Mouse (Mus musculus): Measurements from ENCODE around the gene E130208F15Rik. TPM values are rescaled to one million over a fixed set of nuclear protein-coding genes. Genes with fewer than 3 reads are reported as not detected.
A peak's percentile ranks its signal among the peaks of the same experiment; 100 is the strongest.

Gene E130208F15Rik
- polyA plus RNA-seq, 1 experiment from 2014 or later: not detected

GRCm38 (mm10) chr7:30358378-30359186 lies 37.0 kb downstream of the E130208F15Rik start:
- no peak for DNase-seq
- H3K4me2 ChIP-seq (ENCODE audit: low read depth, low read length): peak overlapping the region; percentile 65
- H3K4me1 ChIP-seq (ENCODE audit: insufficient read depth): peaks cover 12% of the 10 kb centered on the region
- peak overlapping the region; percentile 35; the same call in 1 of the 2 replicates for H3K9ac ChIP-seq (replicated peaks)
- H3K27ac ChIP-seq (ENCODE audit: low read depth): peak overlapping the region; percentile 95
- H3K4me3 ChIP-seq (ENCODE audit: low read depth, low read length): peak overlapping the region; percentile 27
- no peaks in the 10 kb centered on the region for H3K9me3 ChIP-seq (ENCODE audit: low read length)
- no peaks in the 10 kb centered on the region for H3K36me3 ChIP-seq (replicated peaks; ENCODE audit: insufficient read depth, low read length)
- no peak for TF ChIP-seq EP300 (IDR thresholded peaks at IDR 0.05; ENCODE audit: low read depth)
- TF ChIP-seq CTCF (IDR thresholded peaks at IDR 0.05; ENCODE audit: low read depth): no peak
- no peaks in the 10 kb centered on the region for H3K27me3 ChIP-seq (ENCODE audit: insufficient read depth, low read length)
- WGBS (ENCODE audit: insufficient replicate concordance): 50% methylated on average over 7 of the region's 7 CpGs
- ATAC-seq: peak; percentile 67

GRCm38 (mm10) chr7:30359276-30359865 lies 37.8 kb downstream of the E130208F15Rik start:
- ATAC-seq (peak; percentile 38), DNase-seq (peak; percentile 56)
- Histone ChIP-seq H3K4me2 (ENCODE audit: low read depth, low read length) (peak overlapping the region; percentile 65), H3K36me3 (replicated peaks; ENCODE audit: insufficient read depth, low read length) (no peaks in the 10 kb centered on the region), H3K27me3 (ENCODE audit: insufficient read depth, low read length) (no peaks in the 10 kb centered on the region), H3K9ac (replicated peaks) (peak overlapping the region; percentile 35), H3K9me3 (ENCODE audit: low read length) (no peaks in the 10 kb centered on the region), H3K27ac (ENCODE audit: low read depth) (peak overlapping the region; percentile 95), H3K4me1 (ENCODE audit: insufficient read depth) (peaks cover 8% of the 10 kb centered on the region), H3K4me3 (ENCODE audit: low read depth, low read length) (peak overlapping the region; percentile 27)
- TF ChIP-seq EP300 (IDR thresholded peaks at IDR 0.05; ENCODE audit: low read depth) (no peak), CTCF (IDR thresholded peaks at IDR 0.05; ENCODE audit: low read depth) (0 out of 2 replicates have a peak, but pooled peaks have one; percentile 11)
- 61% methylated on average over 29 of the region's 31 CpGs for WGBS (ENCODE audit: insufficient replicate concordance)

- H3K27ac ChIP-seq (ENCODE audit: low read depth): peak overlapping the region; percentile 95
- DNase-seq: no peak
- H3K9ac ChIP-seq (replicated peaks): peak overlapping the region; percentile 35
- no peak for ATAC-seq
- no peaks in the 10 kb centered on the region for H3K9me3 ChIP-seq (ENCODE audit: low read length)
- WGBS (ENCODE audit: insufficient replicate concordance): 78% methylated on average over 17 of the region's 17 CpGs
- no peaks in the 10 kb centered on the region for H3K36me3 ChIP-seq (replicated peaks; ENCODE audit: insufficient read depth, low read length)
- H3K4me2 ChIP-seq (ENCODE audit: low read depth, low read length): peak overlapping the region; percentile 65
- no peaks in the 10 kb centered on the region for H3K27me3 ChIP-seq (ENCODE audit: insufficient read depth, low read length)
- peaks cover 4% of the 10 kb centered on the region; the same call in 1 of the 2 replicates for H3K4me1 ChIP-seq (ENCODE audit: insufficient read depth)
- H3K4me3 ChIP-seq (ENCODE audit: low read depth, low read length): peak overlapping the region; percentile 27
- TF ChIP-seq EP300 (IDR thresholded peaks at IDR 0.05; ENCODE audit: low read depth): no peak
Measured at GRCm38 (mm10) chr7:30360028-30360427, 38.5 kb downstream of the E130208F15Rik start.

GRCm38 (mm10) chr7:30362652-30363343 lies 41.3 kb downstream of the E130208F15Rik start, which contains the start of gene Lrfn3:
Gene Lrfn3, minus strand, starts transcription at chr7:30362772.
- Histone ChIP-seq H3K27me3 (ENCODE audit: insufficient read depth, low read length) (no peaks in the 10 kb centered on the region), H3K4me2 (ENCODE audit: low read depth, low read length) (peak within 1 kb of the TSS; percentile 65), H3K27ac (ENCODE audit: low read depth) (peak within 1 kb of the TSS; percentile 67), H3K9me3 (ENCODE audit: low read length) (no peaks in the 10 kb centered on the region), H3K4me3 (ENCODE audit: low read depth, low read length) (peak within 1 kb of the TSS; percentile 46), H3K4me1 (ENCODE audit: insufficient read depth) (peaks cover 4% of the 10 kb centered on the region; the same call in 1 of the 2 replicates), H3K36me3 (replicated peaks; ENCODE audit: insufficient read depth, low read length) (no peaks in the 10 kb centered on the region), H3K9ac (replicated peaks) (peak within 1 kb of the TSS; percentile 59)
- ATAC-seq (no peak), DNase-seq (peak; percentile 58)
- no peak for TF ChIP-seq EP300 (IDR thresholded peaks at IDR 0.05; ENCODE audit: low read depth)
- no peak for TF ChIP-seq CTCF (IDR thresholded peaks at IDR 0.05; ENCODE audit: low read depth)
- 4% methylated on average over 33 of the region's 55 CpGs for WGBS (ENCODE audit: insufficient replicate concordance)

- Histone ChIP-seq H3K9ac (replicated peaks) (no peak overlapping the region), H3K36me3 (replicated peaks; ENCODE audit: insufficient read depth, low read length) (no peaks in the 10 kb centered on the region), H3K4me2 (ENCODE audit: low read depth, low read length) (peak overlapping the region; percentile 65), H3K27ac (ENCODE audit: low read depth) (no peak overlapping the region), H3K4me1 (ENCODE audit: insufficient read depth) (peaks cover 4% of the 10 kb centered on the region; the same call in 1 of the 2 replicates), H3K27me3 (ENCODE audit: insufficient read depth, low read length) (no peaks in the 10 kb centered on the region), H3K9me3 (ENCODE audit: low read length) (no peaks in the 10 kb centered on the region), H3K4me3 (ENCODE audit: low read depth, low read length) (peak overlapping the region; percentile 46; the same call in 1 of the 2 replicates)
- no peak for TF ChIP-seq EP300 (IDR thresholded peaks at IDR 0.05; ENCODE audit: low read depth)
- no peak for TF ChIP-seq CTCF (IDR thresholded peaks at IDR 0.05; ENCODE audit: low read depth)
- 66% methylated on average over 6 of the region's 6 CpGs for WGBS (ENCODE audit: insufficient replicate concordance)
- ATAC-seq: no peak
- no peak for DNase-seq
Measured at GRCm38 (mm10) chr7:30363344-30363738, 41.8 kb downstream of the E130208F15Rik start.

- Histone ChIP-seq H3K27ac (ENCODE audit: low read depth) (no peak overlapping the region), H3K4me1 (ENCODE audit: insufficient read depth) (no peaks in the 10 kb centered on the region), H3K4me2 (ENCODE audit: low read depth, low read length) (no peak overlapping the region), H3K4me3 (ENCODE audit: low read depth, low read length) (no peak overlapping the region), H3K9me3 (ENCODE audit: low read length) (no peaks in the 10 kb centered on the region), H3K27me3 (ENCODE audit: insufficient read depth, low read length) (no peaks in the 10 kb centered on the region), H3K36me3 (replicated peaks; ENCODE audit: insufficient read depth, low read length) (no peaks in the 10 kb centered on the region), H3K9ac (replicated peaks) (no peak overlapping the region)
- WGBS (ENCODE audit: insufficient replicate concordance): 47% methylated on average over 2 of the region's 2 CpGs
- TF ChIP-seq CTCF (IDR thresholded peaks at IDR 0.05; ENCODE audit: low read depth) (no peak), EP300 (IDR thresholded peaks at IDR 0.05; ENCODE audit: low read depth) (no peak)
- DNase-seq (no peak), ATAC-seq (no peak)
Measured at GRCm38 (mm10) chr7:30367466-30367865, 45.9 kb downstream of the E130208F15Rik start.

Other genes with a start within 250 kb of the E130208F15Rik start
- gene Zfp82, start 248.8 kb upstream of the E130208F15Rik start, polyA plus RNA-seq (2015; fragmentation: Nextera tagmentation; extraction: Ambion mirVana): 0.54 and 0.68 TPM in 2 replicates
- not detected in 2 replicates for gene Gm26920, start 231.3 kb upstream of the E130208F15Rik start, polyA plus RNA-seq (2015; fragmentation: Nextera tagmentation; extraction: Ambion mirVana)
- gene Zfp566, start 231.2 kb upstream of the E130208F15Rik start, polyA plus RNA-seq (2015; fragmentation: Nextera tagmentation; extraction: Ambion mirVana): 1.2 and 1.7 TPM in 2 replicates
- 10.1 and 10.7 TPM in 2 replicates for gene Zfp260, start 227.0 kb upstream of the E130208F15Rik start, polyA plus RNA-seq (2015; fragmentation: Nextera tagmentation; extraction: Ambion mirVana)
- 0.54 and 0.75 TPM in 2 replicates for gene Zfp382, start 199.8 kb upstream of the E130208F15Rik start, polyA plus RNA-seq (2015; fragmentation: Nextera tagmentation; extraction: Ambion mirVana)
- gene Zfp146, start 152.0 kb upstream of the E130208F15Rik start, polyA plus RNA-seq (2015; fragmentation: Nextera tagmentation; extraction: Ambion mirVana): 2.1 and 3.1 TPM in 2 replicates
- 7.0 and 15.1 TPM in 2 replicates for gene Cox7a1, start 137.6 kb upstream of the E130208F15Rik start, polyA plus RNA-seq (2015; fragmentation: Nextera tagmentation; extraction: Ambion mirVana)
- 30.2 and 30.6 TPM in 2 replicates for gene Capns1, start 122.9 kb upstream of the E130208F15Rik start, polyA plus RNA-seq (2015; fragmentation: Nextera tagmentation; extraction: Ambion mirVana)
- gene Polr2i, start 89.8 kb upstream of the E130208F15Rik start, polyA plus RNA-seq (2015; fragmentation: Nextera tagmentation; extraction: Ambion mirVana): 42.9 and 43.3 TPM in 2 replicates
- gene Tbcb, start 89.5 kb upstream of the E130208F15Rik start, polyA plus RNA-seq (2015; fragmentation: Nextera tagmentation; extraction: Ambion mirVana): 41.8 and 42.1 TPM in 2 replicates
- gene Ovol3, start 86.0 kb upstream of the E130208F15Rik start, polyA plus RNA-seq (2015; fragmentation: Nextera tagmentation; extraction: Ambion mirVana): not detected in 2 replicates
- gene Thap8, start 41.6 kb upstream of the E130208F15Rik start, polyA plus RNA-seq (2015; fragmentation: Nextera tagmentation; extraction: Ambion mirVana): 0.08 and 0.15 TPM in 2 replicates
- 3.1 and 3.4 TPM in 2 replicates for gene Wdr62, start 41.3 kb upstream of the E130208F15Rik start, polyA plus RNA-seq (2015; fragmentation: Nextera tagmentation; extraction: Ambion mirVana)
- 0.34 and 0.59 TPM in 2 replicates for gene Clip3, start 30.0 kb upstream of the E130208F15Rik start, polyA plus RNA-seq (2015; fragmentation: Nextera tagmentation; extraction: Ambion mirVana)
- 23.1 and 23.9 TPM in 2 replicates for gene Alkbh6, start 13.0 kb upstream of the E130208F15Rik start, polyA plus RNA-seq (2015; fragmentation: Nextera tagmentation; extraction: Ambion mirVana)
- gene Syne4, start 6.9 kb upstream of the E130208F15Rik start, polyA plus RNA-seq (2015; fragmentation: Nextera tagmentation; extraction: Ambion mirVana): 11.4 and 12.8 TPM in 2 replicates
- gene Sdhaf1, start 2.2 kb downstream of the E130208F15Rik start, polyA plus RNA-seq (2015; fragmentation: Nextera tagmentation; extraction: Ambion mirVana): 14.0 TPM in 2 replicates
- gene Lrfn3, start 41.0 kb downstream of the E130208F15Rik start, polyA plus RNA-seq (2015; fragmentation: Nextera tagmentation; extraction: Ambion mirVana): 7.4 and 8.3 TPM in 2 replicates
- 221 and 231 TPM in 2 replicates for gene Tyrobp, start 92.0 kb downstream of the E130208F15Rik start, polyA plus RNA-seq (2015; fragmentation: Nextera tagmentation; extraction: Ambion mirVana)
- 17.4 and 17.6 TPM in 2 replicates for gene Hcst, start 98.1 kb downstream of the E130208F15Rik start, polyA plus RNA-seq (2015; fragmentation: Nextera tagmentation; extraction: Ambion mirVana)
- gene Nfkbid, start 100.0 kb downstream of the E130208F15Rik start, polyA plus RNA-seq (2015; fragmentation: Nextera tagmentation; extraction: Ambion mirVana): 1.7 and 2.3 TPM in 2 replicates
- 1.2 and 1.6 TPM in 2 replicates for gene Aplp1, start 123.8 kb downstream of the E130208F15Rik start, polyA plus RNA-seq (2015; fragmentation: Nextera tagmentation; extraction: Ambion mirVana)
- gene Kirrel2, start 135.9 kb downstream of the E130208F15Rik start, polyA plus RNA-seq (2015; fragmentation: Nextera tagmentation; extraction: Ambion mirVana): 0.05 TPM in 1 of 2 replicates, not detected in the other
- 0.06 and 0.07 TPM in 2 replicates for gene Nphs1, start 136.6 kb downstream of the E130208F15Rik start, polyA plus RNA-seq (2015; fragmentation: Nextera tagmentation; extraction: Ambion mirVana)
- 203 and 205 TPM in 2 replicates for gene Prodh2, start 171.9 kb downstream of the E130208F15Rik start, polyA plus RNA-seq (2015; fragmentation: Nextera tagmentation; extraction: Ambion mirVana)
- 1.0 and 1.1 TPM in 2 replicates for gene Arhgap33, start 213.3 kb downstream of the E130208F15Rik start, polyA plus RNA-seq (2015; fragmentation: Nextera tagmentation; extraction: Ambion mirVana)
- 4.9 and 6.6 TPM in 2 replicates for gene Hspb6, start 230.4 kb downstream of the E130208F15Rik start, polyA plus RNA-seq (2015; fragmentation: Nextera tagmentation; extraction: Ambion mirVana)
- 0.53 and 1.1 TPM in 2 replicates for gene Proser3, start 230.6 kb downstream of the E130208F15Rik start, polyA plus RNA-seq (2015; fragmentation: Nextera tagmentation; extraction: Ambion mirVana)
- gene Lin37, start 238.1 kb downstream of the E130208F15Rik start, polyA plus RNA-seq (2015; fragmentation: Nextera tagmentation; extraction: Ambion mirVana): 16.0 and 18.9 TPM in 2 replicates
- gene U2af1l4, start 241.6 kb downstream of the E130208F15Rik start, polyA plus RNA-seq (2015; fragmentation: Nextera tagmentation; extraction: Ambion mirVana): 34.4 and 34.8 TPM in 2 replicates
- 1.5 and 1.8 TPM in 2 replicates for gene Gm49396, start 241.6 kb downstream of the E130208F15Rik start, polyA plus RNA-seq (2015; fragmentation: Nextera tagmentation; extraction: Ambion mirVana)
- gene Psenen, start 241.9 kb downstream of the E130208F15Rik start, polyA plus RNA-seq (2015; fragmentation: Nextera tagmentation; extraction: Ambion mirVana): 85.3 and 94.5 TPM in 2 replicates
- 0.52 and 1.2 TPM in 2 replicates for gene Igflr1, start 243.7 kb downstream of the E130208F15Rik start, polyA plus RNA-seq (2015; fragmentation: Nextera tagmentation; extraction: Ambion mirVana)

All from liver, postnatal 0 days (tissue).